Mouse (Mus musculus) heart, embryonic 11.5 days (tissue): ENCODE data around the gene 4930556J24Rik. TPM values are rescaled to one million over a fixed set of nuclear protein-coding genes. Genes with fewer than 3 reads are reported as not detected.
A peak's percentile ranks its signal among the peaks of the same experiment; 100 is the strongest.
"Not testable (repeated sequence)": the region's sequence is repeated elsewhere in the genome, so short reads cannot be mapped to it uniquely, and the experiment has no call there.

Source experiments
- ATAC-seq: fragments of 200-750 bp; cut with Nextera tagmentation; replicated peaks from 2 replicates; pipeline ENCODE4 v1.8.0; 2017; ENCODE audit warnings: moderate library complexity; ENCODE audit not compliant: insufficient number of reproducible peaks, low FRiP score, low TSS enrichment
- H3K27ac ChIP-seq: fragments of 300-500 bp; sonication (generic); 2 replicates; pipeline ENCODE4 v1.5.1; 2014; ENCODE audit warnings: mild to moderate bottlenecking, low read depth, low read length
- H3K27me3 ChIP-seq: fragments of 300-500 bp; sonication (generic); 2 replicates; pipeline ENCODE4 v1.6.1; 2014; ENCODE audit warnings: mild to moderate bottlenecking, low read length, mixed read lengths; ENCODE audit not compliant: control insufficient read depth, insufficient read depth
- H3K36me3 ChIP-seq: fragments of 300-500 bp; sonication (generic); 2 replicates; pipeline ENCODE4 v1.6.1; 2014; ENCODE audit warnings: mild to moderate bottlenecking, low read length, moderate library complexity, mixed read lengths; ENCODE audit not compliant: control insufficient read depth, insufficient read depth
- H3K4me1 ChIP-seq: fragments of 300-500 bp; sonication (generic); 2 replicates; pipeline ENCODE4 v1.6.1; 2014; ENCODE audit warnings: low read length; ENCODE audit not compliant: control insufficient read depth, insufficient read depth
- H3K4me2 ChIP-seq: fragments of 300-500 bp; sonication (generic); 2 replicates; pipeline ENCODE4 v1.6.1; 2014; ENCODE audit warnings: mild to moderate bottlenecking, moderate library complexity
- H3K4me3 ChIP-seq: fragments of 300-500 bp; sonication (generic); 2 replicates; pipeline ENCODE4 v1.5.1; 2014; ENCODE audit warnings: low read depth, low read length
- H3K9ac ChIP-seq: fragments of 300-500 bp; sonication (generic); 2 replicates; pipeline ENCODE4 v1.6.1; 2014; ENCODE audit warnings: mild to moderate bottlenecking, low read depth, low read length, moderate library complexity
- H3K9me3 ChIP-seq: fragments of 300-500 bp; sonication (generic); replicated peaks from 2 replicates; pipeline ENCODE4 v1.6.1; 2016; ENCODE audit warnings: low read length; ENCODE audit not compliant: control insufficient read depth
- WGBS: fragments of 180-500 bp; shearing (Covaris S2); extraction: QIAGEN DNeasy Blood & Tissue Kit; methylation state at CpG from one replicate; pipeline ENCODE4 v1.1.7; 2014; ENCODE audit not compliant: insufficient replicate concordance; 5-methylcytosine and 5-hydroxymethylcytosine counted together
- polyA plus RNA-seq: library from polyadenylated mRNA; unstranded; fragments of >200 nt; fragmentation: Nextera tagmentation; extraction: Ambion mirVana; gene quantifications from 2 replicates; pipeline ENCODE4 v1.2.1, GENCODE M21; 2014

4930556J24Rik gene
- polyA plus RNA-seq, 1 experiment from 2014 or later = 0.17 TPM

- no peaks in the 10 kb centered on the region for H3K9me3 ChIP-seq
- WGBS = 27% methylated on average over 19 of the region's 19 CpGs
- ATAC-seq = no peak
- 0 out of 2 replicates have a peak, but pooled peaks cover 7% of the 10 kb centered on the region for H3K27me3 ChIP-seq
- peak overlapping the region; percentile 65 for H3K4me3 ChIP-seq
- H3K27ac ChIP-seq = no peak overlapping the region
- H3K4me2 ChIP-seq = peak overlapping the region; percentile 96
- peak overlapping the region; percentile 71 for H3K9ac ChIP-seq
- H3K36me3 ChIP-seq = no peaks in the 10 kb centered on the region
- H3K4me1 ChIP-seq = peaks cover 33% of the 10 kb centered on the region
Measured at GRCm38 (mm10) chr11:3912100-3912874, 64.3 kb downstream of the 4930556J24Rik start.

- 83% methylated on average over 5 of the region's 6 CpGs for WGBS
- Histone ChIP-seq H3K4me2 (peak overlapping the region; percentile 15), H3K4me1 (peaks cover 33% of the 10 kb centered on the region)
- not testable (repeated sequence) for H3K9me3 ChIP-seq, H3K27me3 ChIP-seq, H3K9ac ChIP-seq, ATAC-seq, H3K4me3 ChIP-seq, H3K36me3 ChIP-seq, H3K27ac ChIP-seq
Measured at GRCm38 (mm10) chr11:3911440-3911839, 65.1 kb downstream of the 4930556J24Rik start.

GRCm38 (mm10) chr11:3910513-3911310 lies 65.9 kb downstream of the 4930556J24Rik start:
- 62% methylated on average over 5 of the region's 5 CpGs for WGBS
- peak overlapping the region; percentile 15 for H3K4me2 ChIP-seq
- no peaks in the 10 kb centered on the region for H3K9me3 ChIP-seq
- no peak overlapping the region for H3K4me3 ChIP-seq
- ATAC-seq = no peak
- H3K36me3 ChIP-seq = no peaks in the 10 kb centered on the region
- H3K27me3 ChIP-seq = 0 out of 2 replicates have a peak, but pooled peaks cover 7% of the 10 kb centered on the region
- H3K9ac ChIP-seq = no peak overlapping the region
- peaks cover 33% of the 10 kb centered on the region for H3K4me1 ChIP-seq
- H3K27ac ChIP-seq = no peak overlapping the region

- peaks cover 28% of the 10 kb centered on the region for H3K4me1 ChIP-seq
- ATAC-seq = no peak
- H3K9ac ChIP-seq = no peak overlapping the region
- H3K36me3 ChIP-seq = no peaks in the 10 kb centered on the region
- H3K27ac ChIP-seq = no peak overlapping the region
- no peak overlapping the region for H3K4me2 ChIP-seq
- H3K27me3 ChIP-seq = 0 out of 2 replicates have a peak, but pooled peaks cover 7% of the 10 kb centered on the region
- H3K9me3 ChIP-seq = no peaks in the 10 kb centered on the region
- WGBS = 70% methylated on average over 4 of the region's 4 CpGs
- H3K4me3 ChIP-seq = no peak overlapping the region
Measured at GRCm38 (mm10) chr11:3909236-3909635, 67.3 kb downstream of the 4930556J24Rik start.

- WGBS = 87% methylated on average over 1 of the region's 1 CpGs
- Histone ChIP-seq H3K9ac (no peak overlapping the region), H3K9me3 (no peaks in the 10 kb centered on the region), H3K27me3 (no peaks in the 10 kb centered on the region), H3K36me3 (no peaks in the 10 kb centered on the region), H3K27ac (no peak overlapping the region), H3K4me3 (no peak overlapping the region), H3K4me1 (peaks cover 4% of the 10 kb centered on the region; the same call in 1 of the 2 replicates), H3K4me2 (no peak overlapping the region)
- ATAC-seq = no peak
Measured at GRCm38 (mm10) chr11:3905446-3905845, 71.1 kb downstream of the 4930556J24Rik start.

- no peak overlapping the region for H3K27ac ChIP-seq
- no peak overlapping the region for H3K9ac ChIP-seq
- ATAC-seq = no peak
- 74% methylated on average over 6 of the region's 6 CpGs for WGBS
- H3K4me1 ChIP-seq = peaks cover 5% of the 10 kb centered on the region; the same call in 1 of the 2 replicates
- no peaks in the 10 kb centered on the region for H3K36me3 ChIP-seq
- no peak overlapping the region for H3K4me3 ChIP-seq
- H3K9me3 ChIP-seq = no peaks in the 10 kb centered on the region
- H3K4me2 ChIP-seq = no peak overlapping the region
- no peaks in the 10 kb centered on the region for H3K27me3 ChIP-seq
Measured at GRCm38 (mm10) chr11:3904673-3905072, 71.9 kb downstream of the 4930556J24Rik start.

GRCm38 (mm10) chr11:3903046-3903445 lies 73.5 kb downstream of the 4930556J24Rik start:
- Histone ChIP-seq H3K9ac (no peak overlapping the region), H3K4me3 (no peak overlapping the region), H3K27ac (no peak overlapping the region), H3K4me1 (peaks cover 5% of the 10 kb centered on the region; the same call in 1 of the 2 replicates), H3K4me2 (no peak overlapping the region), H3K9me3 (no peaks in the 10 kb centered on the region), H3K27me3 (no peaks in the 10 kb centered on the region), H3K36me3 (0 out of 2 replicates have a peak, but pooled peaks cover 5% of the 10 kb centered on the region)
- no peak for ATAC-seq
- 76% methylated on average over 5 of the region's 5 CpGs for WGBS

- Histone ChIP-seq H3K4me1 (peaks cover 5% of the 10 kb centered on the region; the same call in 1 of the 2 replicates), H3K27me3 (no peaks in the 10 kb centered on the region), H3K4me3 (no peak overlapping the region), H3K27ac (no peak overlapping the region), H3K4me2 (no peak overlapping the region), H3K9ac (no peak overlapping the region), H3K36me3 (0 out of 2 replicates have a peak, but pooled peaks cover 5% of the 10 kb centered on the region), H3K9me3 (no peaks in the 10 kb centered on the region)
- ATAC-seq = no peak
- 85% methylated on average over 3 of the region's 3 CpGs for WGBS
Measured at GRCm38 (mm10) chr11:3902516-3902915, 74.1 kb downstream of the 4930556J24Rik start.
